In the genomic region with DNA sequence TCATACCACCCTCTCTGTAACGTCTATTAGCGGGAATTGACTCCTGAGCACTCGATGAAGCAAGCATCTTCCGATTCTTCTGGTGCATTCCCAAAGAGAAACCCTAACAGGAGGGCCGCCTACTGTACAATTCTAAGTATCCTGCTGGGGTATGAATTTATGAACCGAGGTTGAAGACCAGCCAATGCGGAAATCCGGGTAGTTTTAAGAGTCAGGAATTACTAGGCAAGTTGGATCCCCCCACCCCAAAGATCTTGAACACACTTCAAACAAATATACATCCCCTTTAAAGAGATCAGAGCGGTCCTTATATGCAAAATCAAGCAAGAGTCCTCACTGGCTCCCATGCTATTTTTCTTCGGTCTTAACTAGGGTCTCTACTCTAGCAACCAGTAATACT, we compare ENCODE assay signal across 8 mouse cellular contexts. TPM values are rescaled to one million over a fixed set of nuclear protein-coding genes. Genes with fewer than 3 reads are reported as not detected.
DNase-seq lines count a peak whose midpoint lies in the region; ATAC-seq lines count a peak whose summit lies in the region.

No protein-coding gene starts in this region.

- no peaks in the 10 kb centered on the region for H3K9me3 ChIP-seq in forebrain, embryonic 13.5 days (replicated peaks)
- no peaks in the 10 kb centered on the region for H3K9me3 ChIP-seq in hindbrain, embryonic 16.5 days (ENCODE audit: control insufficient read depth, low read length)
- H3K9me3 ChIP-seq in liver, embryonic 11.5 days (ENCODE audit: control insufficient read depth, low read length), result no peaks in the 10 kb centered on the region
- H3K9me3 ChIP-seq in neural tube, embryonic 12.5 days, result no peaks in the 10 kb centered on the region

- peak; percentile 11 to 15 for DNase-seq in thymus, postnatal 36 days
- no peak for DNase-seq in thymus, adult 18-20 months
- peak; percentile 51 for DNase-seq in brain, adult 2 months (ENCODE audit: low read depth, low spot score)
- DNase-seq in liver, embryonic 11.5 days (ENCODE audit: low spot score), result peak; percentile 34

- H3K4me1 ChIP-seq in forebrain, embryonic 13.5 days, result peaks cover 35% of the 10 kb centered on the region
- peaks cover 10% of the 10 kb centered on the region for H3K4me1 ChIP-seq in hindbrain, embryonic 16.5 days (ENCODE audit: control insufficient read depth, insufficient read depth, low read depth, low read length)
- peaks cover 33% of the 10 kb centered on the region for H3K4me1 ChIP-seq in liver, embryonic 11.5 days (replicated peaks; ENCODE audit: control insufficient read depth, insufficient read depth, low read length)
- H3K4me1 ChIP-seq in neural tube, embryonic 12.5 days, result peaks cover 14% of the 10 kb centered on the region

- peak overlapping the region; percentile 98 for H3K4me3 ChIP-seq in forebrain, embryonic 13.5 days
- peak overlapping the region; percentile 97 for H3K4me3 ChIP-seq in hindbrain, embryonic 16.5 days (ENCODE audit: low read length)
- H3K4me3 ChIP-seq in liver, embryonic 11.5 days (ENCODE audit: low read depth, low read length), result peak overlapping the region; percentile 98
- H3K4me3 ChIP-seq in neural tube, embryonic 12.5 days, result peak overlapping the region; percentile 97

- H3K36me3 ChIP-seq in forebrain, embryonic 13.5 days (ENCODE audit: poor library complexity, severe bottlenecking), result peaks cover 5% of the 10 kb centered on the region; the same call in 1 of the 2 replicates
- no peaks in the 10 kb centered on the region for H3K36me3 ChIP-seq in hindbrain, embryonic 16.5 days (ENCODE audit: control insufficient read depth, insufficient read depth, low read length)
- no peaks in the 10 kb centered on the region for H3K36me3 ChIP-seq in liver, embryonic 11.5 days (ENCODE audit: control insufficient read depth, insufficient read depth, low read length)
- H3K36me3 ChIP-seq in neural tube, embryonic 12.5 days, result no peaks in the 10 kb centered on the region

- peak overlapping the region; percentile 85 for H3K4me2 ChIP-seq in forebrain, embryonic 13.5 days
- peak overlapping the region; percentile 67 for H3K4me2 ChIP-seq in hindbrain, embryonic 16.5 days (ENCODE audit: low read length)
- H3K4me2 ChIP-seq in liver, embryonic 11.5 days, result peak overlapping the region; percentile 89
- peak overlapping the region; percentile 75 for H3K4me2 ChIP-seq in neural tube, embryonic 12.5 days (replicated peaks)

- under 1% methylated on average over 10 of the region's 10 CpGs for WGBS in forebrain, embryonic 13.5 days
- 1% methylated on average over 10 of the region's 10 CpGs for WGBS in hindbrain, embryonic 16.5 days
- WGBS in liver, embryonic 11.5 days, result under 1% methylated on average over 10 of the region's 10 CpGs
- WGBS in neural tube, embryonic 12.5 days, result 2% methylated on average over 10 of the region's 10 CpGs

- no peaks in the 10 kb centered on the region for H3K27me3 ChIP-seq in forebrain, embryonic 13.5 days
- H3K27me3 ChIP-seq in hindbrain, embryonic 16.5 days (replicated peaks; ENCODE audit: control insufficient read depth, insufficient read depth, low read length), result no peaks in the 10 kb centered on the region
- H3K27me3 ChIP-seq in liver, embryonic 11.5 days (replicated peaks; ENCODE audit: control insufficient read depth, insufficient read depth, low read length), result no peaks in the 10 kb centered on the region
- no peaks in the 10 kb centered on the region for H3K27me3 ChIP-seq in neural tube, embryonic 12.5 days (replicated peaks)

- peak overlapping the region; percentile 99 for H3K9ac ChIP-seq in forebrain, embryonic 13.5 days
- H3K9ac ChIP-seq in hindbrain, embryonic 16.5 days (ENCODE audit: low read depth, low read length), result peak overlapping the region; percentile 91
- H3K9ac ChIP-seq in liver, embryonic 11.5 days (ENCODE audit: low read depth, low read length), result peak overlapping the region; percentile 99
- peak overlapping the region; percentile 99 for H3K9ac ChIP-seq in neural tube, embryonic 12.5 days

- H3K27ac ChIP-seq in forebrain, embryonic 13.5 days, result peak overlapping the region; percentile 98
- H3K27ac ChIP-seq in hindbrain, embryonic 16.5 days (ENCODE audit: low read depth, low read length), result peak overlapping the region; percentile 99
- H3K27ac ChIP-seq in liver, embryonic 11.5 days (ENCODE audit: low read depth, low read length), result peak overlapping the region; percentile 97
- H3K27ac ChIP-seq in neural tube, embryonic 12.5 days, result peak overlapping the region; percentile 95

- ATAC-seq in forebrain, embryonic 13.5 days, result no peak
- no peak; the same call in 1 of the 2 replicates for ATAC-seq in hindbrain, embryonic 16.5 days
- ATAC-seq in liver, embryonic 11.5 days (replicated peaks; ENCODE audit: low FRiP score), result no peak
- ATAC-seq in neural tube, embryonic 12.5 days (ENCODE audit: low FRiP score, low read depth), result no peak
- ATAC-seq in monocyte, adult 5-6 weeks (replicated peaks; ENCODE audit: insufficient number of reproducible peaks, low FRiP score, low TSS enrichment, poor library complexity, severe bottlenecking), result no peak

RNA-seq across cellular contexts. Expression of a gene that starts 0.9 kb away (rescaled TPM):
- 174 and 175 TPM in 2 replicates for polyA plus RNA-seq in forebrain, embryonic 13.5 days (2015; fragmentation: Nextera tagmentation; extraction: Ambion mirVana)
- polyA plus RNA-seq in hindbrain, embryonic 16.5 days (2015; fragmentation: Nextera tagmentation; extraction: Ambion mirVana), result 104 and 117 TPM in 2 replicates
- 88.6 and 103 TPM in 2 replicates for polyA plus RNA-seq in liver, embryonic 11.5 days (2014; fragmentation: Nextera tagmentation; extraction: Ambion mirVana)
- 134 and 157 TPM in 2 replicates for polyA plus RNA-seq in neural tube, embryonic 12.5 days (2016; fragmentation: Nextera tagmentation; extraction: Ambion mirVana)
- total RNA-seq in monocyte, adult 5-6 weeks (2017), result 113 to 222 TPM (median 142 TPM) in 3 replicates

Comparison
In these comparisons a context has a peak if more than half of its experiments do, and no peak if none do; other contexts are left out.
1. DNase-seq: peak in thymus, postnatal 36 days (2 of 2), brain, adult 2 months (single experiment) and liver, embryonic 11.5 days (single experiment); none in thymus, adult 18-20 months (0 of 2).
2. Peak in every context shown above with its lines, with median percentiles within 50 percentile points of each other: H3K27ac ChIP-seq, H3K4me2 ChIP-seq, H3K4me3 ChIP-seq and H3K9ac ChIP-seq.